Mouse (Mus musculus) right cerebral cortex, postnatal 25 days (tissue): ENCODE results near the gene Slc23a4.

ENCODE experiments used
- DNase-seq: peaks from one replicate; pipeline ENCODE4 v3.0.0; 2022

The Slc23a4 gene

DNA sequence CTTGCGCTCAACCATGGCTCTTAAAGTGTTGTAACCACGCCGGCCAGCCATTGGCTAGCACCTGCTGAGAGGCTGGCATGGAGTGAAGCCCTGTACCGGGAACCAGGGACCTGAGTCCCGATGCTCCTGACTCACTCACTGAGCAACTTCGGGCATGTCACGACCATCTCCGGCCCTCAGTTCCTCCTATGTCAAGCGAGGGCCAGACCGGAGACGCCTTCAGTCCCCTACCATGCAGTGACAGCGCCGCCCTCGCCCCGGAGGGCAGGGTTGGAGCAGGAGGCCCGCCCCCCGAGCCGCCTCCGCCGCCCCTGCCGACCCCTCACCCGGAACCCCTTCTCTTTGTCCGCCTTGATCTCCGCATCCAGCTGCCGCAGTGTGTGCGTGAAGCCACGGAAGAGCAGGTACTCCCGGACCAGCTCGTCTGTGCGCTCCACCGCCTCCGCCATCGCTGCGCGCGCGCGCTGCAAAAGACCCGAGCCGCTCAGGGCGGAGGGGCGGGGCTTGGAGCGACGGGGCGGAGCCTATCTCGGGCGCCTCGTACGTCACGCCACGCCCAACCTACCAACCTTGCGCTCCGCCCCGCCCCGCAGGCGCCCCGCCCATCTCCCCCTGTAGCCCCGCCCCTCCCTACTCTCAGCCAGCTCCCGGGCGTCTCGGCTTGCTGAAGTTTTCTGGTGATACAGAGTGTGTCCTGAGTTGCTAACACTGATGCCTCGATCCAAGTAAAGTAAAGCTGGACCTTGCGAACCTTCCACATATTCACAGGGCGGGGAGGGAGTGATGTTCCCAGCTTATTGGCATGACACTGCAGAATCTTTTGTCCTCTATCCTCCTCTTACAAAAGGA, 77.6 kb downstream of the Slc23a4 start, which contains the start of gene Wdr91:
TSS of gene Wdr91 (minus strand) at position 506 of the 849 bp plus-strand sequence.
- peak; percentile 91 for DNase-seq

DNA sequence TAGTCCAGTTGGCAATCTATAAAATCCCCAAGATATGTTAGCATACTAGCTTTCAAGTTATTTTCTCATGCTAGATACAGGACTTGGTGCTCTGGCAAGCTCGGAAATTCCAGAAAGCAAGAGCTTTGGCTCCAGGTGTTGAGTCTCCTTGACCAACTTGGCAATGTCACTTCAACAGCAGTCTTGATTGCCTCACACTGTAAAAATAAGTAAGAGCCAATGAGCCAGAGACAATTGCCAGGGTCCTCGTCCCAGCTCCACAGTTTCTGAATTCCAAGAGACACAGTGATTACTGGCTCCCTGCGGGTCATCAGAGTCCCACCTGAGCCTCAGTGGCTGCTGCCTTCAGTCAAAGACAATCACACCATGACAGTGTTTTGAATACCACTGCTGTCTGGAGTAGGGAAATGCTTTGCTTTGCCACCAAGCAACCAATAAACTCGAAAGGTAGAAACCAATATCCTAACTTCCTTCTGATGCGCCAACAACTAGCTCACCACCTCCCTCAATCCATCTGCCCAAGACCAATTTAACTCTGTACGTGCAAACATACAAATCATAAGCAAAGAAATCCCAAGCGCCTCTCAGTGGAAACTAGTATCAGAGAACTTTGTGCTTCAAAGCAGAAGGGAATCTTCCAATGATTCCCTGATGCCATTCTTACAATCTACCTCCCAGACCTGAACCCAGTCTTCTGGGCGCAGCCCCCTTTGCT, 78.4 kb downstream of the Slc23a4 start:
- DNase-seq = no peak

DNA sequence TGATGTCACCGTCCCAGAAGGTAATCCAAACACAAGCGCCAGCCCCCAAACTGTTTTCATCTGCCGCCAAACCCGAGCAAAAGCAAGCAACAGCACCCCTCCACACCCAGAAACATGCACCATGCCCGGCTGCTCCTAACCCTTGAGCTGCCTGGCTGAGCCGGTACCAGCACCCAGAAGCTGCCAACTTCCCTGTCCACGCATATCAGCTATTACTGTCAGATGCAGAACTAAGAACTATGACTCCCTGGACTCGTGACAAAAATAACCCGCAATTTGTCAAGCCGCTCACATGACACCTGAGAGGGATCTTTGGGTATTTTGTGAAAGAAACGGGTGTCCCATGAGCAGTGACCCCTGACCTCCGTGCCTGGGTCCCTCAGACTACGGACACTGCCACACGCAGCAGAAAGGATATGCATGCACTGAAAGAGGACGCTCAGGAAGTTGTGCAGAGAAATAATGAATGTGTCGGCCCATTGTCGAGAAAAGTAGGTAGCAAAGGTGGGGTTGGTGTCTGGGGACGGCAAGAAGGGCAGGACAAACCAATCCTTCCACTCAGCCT, 80.4 kb downstream of the Slc23a4 start:
- no peak for DNase-seq

DNA sequence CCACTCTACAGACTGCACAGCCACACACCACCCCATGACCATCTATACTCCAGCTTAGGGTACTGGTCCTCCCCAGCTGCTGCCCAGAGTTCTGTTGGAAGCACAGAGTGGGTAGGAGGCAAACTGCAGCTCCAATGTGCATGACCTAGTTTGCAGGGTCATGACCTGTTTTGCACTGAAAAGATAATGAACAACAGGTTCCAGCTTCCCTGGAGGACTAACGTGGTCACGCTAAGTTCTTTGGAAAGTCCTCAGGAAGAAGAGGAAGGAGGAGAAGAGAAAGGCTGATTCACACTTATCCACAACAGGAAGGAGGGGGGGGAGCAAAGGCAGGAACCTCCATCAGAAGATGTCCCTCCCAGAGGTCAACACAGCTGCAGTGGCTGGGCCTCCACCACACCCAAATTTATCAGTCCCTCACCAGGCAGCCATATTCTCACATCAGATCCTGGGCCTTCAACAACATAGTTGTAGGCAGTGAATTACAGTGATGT, 81.0 kb downstream of the Slc23a4 start:
- no peak for DNase-seq

DNA sequence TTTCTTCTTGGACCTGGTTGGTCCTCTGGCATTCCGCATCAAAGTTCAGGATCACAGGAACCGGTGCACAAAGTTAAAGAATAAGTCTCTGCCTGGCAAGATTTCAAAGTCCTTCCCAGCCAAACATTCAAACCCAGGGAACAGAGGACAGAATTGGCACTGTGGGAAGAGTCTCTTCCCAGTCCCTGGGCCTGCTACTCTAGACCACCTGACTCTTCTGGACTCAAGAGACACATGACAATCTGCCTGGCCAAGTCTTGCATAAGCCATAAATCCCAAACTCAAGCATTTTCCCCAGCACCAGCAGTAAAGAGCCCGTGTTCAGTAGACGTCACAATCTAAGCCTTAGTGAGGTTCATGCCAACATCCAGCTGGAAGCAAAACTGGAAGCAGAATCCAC, 81.5 kb downstream of the Slc23a4 start:
- DNase-seq = no peak

DNA sequence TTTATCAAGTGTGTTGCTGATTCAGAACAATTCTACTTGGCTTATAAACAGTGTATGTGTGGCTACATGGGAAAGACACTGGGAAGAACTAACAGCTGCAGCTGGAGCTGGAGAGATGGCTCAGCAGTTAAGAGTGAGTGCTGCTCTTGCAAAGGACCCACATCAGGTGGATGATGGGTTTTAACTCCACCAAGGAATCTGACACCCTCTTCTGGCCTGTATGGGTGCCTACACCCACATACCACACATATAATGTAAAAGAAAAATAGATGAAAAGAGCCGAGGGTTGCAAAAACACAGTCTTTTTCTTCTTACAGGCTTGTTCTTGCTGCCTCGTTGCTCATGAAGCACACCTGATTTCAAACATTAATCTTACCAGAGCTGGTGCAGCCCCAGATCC, 82.1 kb downstream of the Slc23a4 start:
- no peak for DNase-seq

DNA sequence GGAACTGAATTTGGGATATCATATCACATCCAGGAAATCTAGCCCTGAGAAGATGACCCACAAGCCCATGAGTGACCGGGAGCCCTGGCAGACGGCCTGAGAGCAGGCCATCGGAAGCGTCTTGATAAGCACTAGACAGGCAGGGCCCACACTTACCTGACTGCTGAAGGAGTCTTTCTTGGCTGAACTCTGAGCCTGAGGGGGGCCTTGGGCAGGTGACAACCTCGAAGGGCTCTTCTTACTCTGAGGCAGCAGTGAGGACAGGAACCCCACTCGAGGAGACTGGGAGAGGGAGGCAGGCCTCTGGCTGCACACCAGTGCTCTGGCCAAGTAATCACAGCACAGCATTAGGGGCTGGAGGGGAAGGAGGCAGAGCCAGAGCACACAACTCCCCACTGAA, 83.8 kb downstream of the Slc23a4 start:
- no peak for DNase-seq

DNA sequence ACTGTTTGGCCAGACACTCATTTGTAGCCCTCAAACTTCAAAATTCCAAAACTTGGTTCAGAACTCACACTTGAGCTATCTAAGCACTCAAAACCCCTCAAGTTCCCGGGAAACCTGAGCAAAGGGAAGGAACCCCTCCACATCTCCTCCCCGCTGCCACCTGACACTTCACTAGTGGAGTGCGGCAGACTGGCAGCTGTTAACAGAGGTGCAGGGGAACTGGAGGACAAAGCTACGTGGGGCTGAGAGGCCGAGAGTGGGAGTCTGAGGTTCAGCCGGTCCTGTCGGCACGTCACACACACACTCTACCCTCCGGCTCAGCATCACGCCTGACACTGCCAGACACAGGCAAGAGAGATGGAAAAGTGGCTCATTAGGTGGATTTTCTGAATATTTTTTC, 84.4 kb downstream of the Slc23a4 start:
- DNase-seq = no peak

DNA sequence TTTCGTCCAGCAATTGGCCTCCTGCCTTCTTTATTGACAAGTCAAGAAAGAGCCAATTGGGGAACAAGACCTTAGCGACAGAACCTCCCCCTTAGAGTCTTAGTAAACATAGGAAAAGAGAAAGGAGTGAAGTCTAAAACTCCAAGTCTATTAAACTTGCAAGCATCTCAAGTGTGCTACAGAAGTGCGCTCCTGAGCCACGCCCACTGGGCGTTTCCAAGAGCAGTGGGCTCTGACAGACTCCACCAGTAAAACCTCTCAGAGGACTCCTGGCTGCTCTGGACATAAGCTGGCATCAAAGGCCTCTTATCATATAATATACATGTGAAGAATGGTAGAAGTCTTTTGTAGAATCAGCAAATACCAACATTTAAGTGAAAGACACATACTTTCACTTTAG, 84.8 kb downstream of the Slc23a4 start:
- DNase-seq = no peak

DNA sequence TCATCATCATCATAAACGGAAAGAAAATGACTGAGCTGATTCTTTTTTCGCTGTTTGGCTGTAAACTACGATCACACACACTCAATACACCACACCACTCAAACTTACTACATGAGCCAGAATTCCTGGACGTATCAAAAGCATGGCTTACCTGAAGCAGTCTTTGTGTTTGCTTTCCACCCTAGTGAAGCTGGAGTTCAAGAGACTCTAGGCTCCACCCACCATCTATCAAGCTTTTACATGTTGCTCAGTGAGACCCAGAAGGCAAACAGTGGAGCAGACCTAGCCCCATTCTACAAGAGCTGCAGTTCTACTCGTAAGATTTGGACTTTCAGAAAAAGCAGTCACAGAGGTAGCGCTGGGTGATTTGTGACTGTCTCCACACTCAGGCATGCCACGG, 85.6 kb downstream of the Slc23a4 start:
- DNase-seq = no peak

DNA sequence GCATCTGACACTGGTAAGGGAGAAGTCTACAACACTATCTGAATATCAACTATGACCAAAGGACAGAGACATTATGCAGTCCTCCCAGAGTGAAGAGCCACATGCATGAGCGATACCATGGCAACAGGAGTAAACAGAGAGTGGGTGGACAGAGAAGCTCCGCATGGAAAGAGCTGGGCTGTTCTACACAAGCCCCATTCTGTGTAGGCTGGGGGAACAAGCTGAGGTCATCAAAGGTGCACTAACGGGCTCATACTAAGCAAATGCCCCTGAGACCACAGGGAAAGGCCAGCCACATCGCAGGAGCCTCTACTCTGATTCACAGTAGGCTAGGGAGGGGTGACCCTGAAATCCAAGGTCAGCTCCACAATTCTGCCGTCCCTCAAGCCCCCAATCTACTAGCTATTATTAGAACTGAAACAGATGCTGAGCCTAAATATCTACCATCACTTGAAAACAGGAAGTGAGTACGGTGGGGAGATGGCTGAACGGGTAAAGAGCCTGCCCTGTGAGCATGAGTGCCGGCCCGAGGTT, 86.2 kb downstream of the Slc23a4 start:
- DNase-seq = no peak

DNA sequence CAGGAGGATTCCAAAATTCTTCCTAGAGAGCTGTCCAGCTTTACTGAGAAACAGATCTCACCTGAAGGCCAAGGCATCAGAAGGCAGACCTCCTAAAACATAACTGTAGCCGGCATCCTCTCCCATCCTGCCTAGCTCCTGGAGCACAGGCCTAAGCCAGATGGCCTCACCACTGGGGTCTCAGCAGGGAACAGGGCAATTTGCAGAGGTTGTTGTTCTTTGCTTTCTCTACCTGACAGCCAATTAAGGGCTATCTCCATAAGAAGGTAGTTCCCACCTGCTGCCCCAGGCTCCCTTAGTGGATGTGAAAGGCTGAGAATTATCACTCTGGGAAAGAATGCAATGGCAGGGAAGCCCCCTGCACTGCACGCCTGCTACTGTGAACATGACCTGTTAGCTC, 87.2 kb downstream of the Slc23a4 start:
- DNase-seq = no peak

DNA sequence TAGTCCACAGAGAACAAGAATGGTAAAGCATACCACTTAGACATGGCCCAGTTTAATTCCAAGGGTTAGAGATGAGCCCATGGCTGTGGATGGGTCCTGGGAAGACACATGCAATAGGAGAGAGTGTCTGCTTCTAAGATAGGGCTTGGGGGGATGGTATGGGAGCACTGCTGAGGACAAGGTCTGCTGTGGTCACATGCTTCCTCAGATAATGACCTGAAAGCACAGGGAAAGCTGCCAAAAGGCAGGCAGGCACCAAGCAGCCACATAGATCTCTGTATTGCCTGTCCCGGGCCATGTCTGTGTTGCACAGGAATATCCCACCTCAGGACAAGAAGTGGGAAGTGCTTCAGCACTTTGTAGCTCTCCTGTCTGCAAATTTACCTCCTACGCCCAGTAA, 89.1 kb downstream of the Slc23a4 start:
- no peak for DNase-seq

DNA sequence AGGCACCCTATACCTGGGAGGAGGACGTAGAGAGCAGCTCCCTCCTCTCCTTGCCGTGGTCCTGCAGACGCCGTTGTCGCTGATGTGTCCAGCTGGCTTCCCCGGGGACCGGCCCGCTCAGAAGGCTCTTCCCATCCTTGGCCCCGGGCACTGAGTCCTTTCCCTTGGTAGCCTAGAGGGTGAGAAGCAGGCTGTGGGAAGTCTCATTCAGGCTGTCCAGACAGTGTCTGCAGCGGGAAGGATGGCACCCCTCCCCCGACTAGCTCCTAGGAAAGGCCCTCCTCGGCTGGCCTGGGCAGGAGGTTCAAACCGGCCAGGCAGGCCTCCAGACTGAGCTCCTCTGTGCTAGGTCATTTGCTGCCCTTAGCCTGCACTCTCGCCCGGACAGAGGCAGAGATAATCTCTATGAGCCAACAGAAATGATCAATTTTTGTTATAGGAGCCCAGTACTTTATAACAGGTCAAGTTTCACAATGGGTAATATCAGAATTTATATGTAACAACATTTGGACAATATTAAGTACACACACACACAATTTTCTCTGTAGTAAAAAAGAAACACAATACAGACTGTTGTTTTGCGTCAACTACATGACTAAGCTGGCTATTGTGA, 91.9 kb downstream of the Slc23a4 start:
- DNase-seq = no peak

DNA sequence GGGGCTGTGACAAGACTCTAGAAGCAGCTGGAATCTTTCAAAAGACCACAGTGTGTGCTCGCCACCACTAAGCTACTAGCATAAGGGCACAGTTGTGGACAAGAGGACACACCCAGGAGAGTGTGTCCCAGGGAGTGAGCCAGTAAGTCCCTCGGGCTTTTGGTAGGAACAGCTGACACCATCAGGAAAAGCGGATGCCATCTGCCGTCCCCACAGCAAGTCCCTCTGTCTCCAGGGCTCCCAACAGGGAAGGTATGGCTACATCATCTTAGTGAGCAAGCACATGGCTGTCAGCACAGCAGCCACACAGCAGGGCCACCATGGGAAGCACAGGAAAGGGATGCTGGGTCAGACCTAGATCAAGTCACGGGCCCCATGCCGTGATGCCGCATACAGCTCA, 92.6 kb downstream of the Slc23a4 start:
- DNase-seq = no peak
